Mouse (Mus musculus) testis, postnatal 14 days (tissue): ENCODE measurements around the gene Ankzf1.
A peak's percentile ranks its signal among the peaks of the same experiment; 100 is the strongest.

Experiments used
- DNase-seq: peaks from one replicate; pipeline ENCODE4 v3.0.0; 2021; ENCODE audit warnings: low spot score

Gene Ankzf1

DNA sequence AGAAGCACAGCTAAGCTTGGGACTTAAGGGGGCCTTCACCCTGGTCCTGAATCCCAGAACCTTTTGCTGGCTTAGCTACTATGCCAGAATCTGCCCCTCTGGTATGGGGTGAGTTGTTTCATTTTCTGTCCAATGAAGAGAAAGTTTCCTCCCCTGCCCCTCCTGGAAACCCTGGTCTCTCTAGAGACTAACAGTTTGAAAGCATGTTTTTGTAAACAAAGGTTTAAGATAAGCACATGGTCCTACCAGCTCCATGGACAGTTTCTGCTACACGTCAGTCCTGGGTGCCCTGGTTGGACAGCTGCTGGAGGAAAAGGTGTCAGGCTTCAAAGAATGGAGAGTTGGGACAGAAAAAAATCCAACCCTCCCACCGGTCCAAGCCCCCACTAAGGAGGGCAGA, 1.4 kb upstream of the Ankzf1 start:
- no peak for DNase-seq

DNA sequence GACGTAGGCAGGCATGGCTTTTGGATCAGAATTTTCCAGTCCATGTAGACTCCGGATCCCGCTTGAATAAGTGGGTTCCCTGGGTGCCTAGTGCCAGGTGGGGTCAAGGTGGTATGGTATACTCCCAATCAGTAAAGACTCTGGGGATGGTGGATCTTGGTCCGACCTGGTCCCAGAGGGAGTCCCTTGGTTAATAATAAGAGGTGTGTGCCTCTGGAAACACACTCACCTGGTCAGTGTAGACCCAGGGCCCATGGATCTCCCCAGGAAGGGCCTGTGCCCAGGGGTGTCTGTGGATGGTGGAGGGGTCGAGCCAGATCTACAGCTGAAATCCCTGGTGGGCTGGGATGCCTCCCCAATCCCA, 711 bp upstream of the Ankzf1 start:
- DNase-seq, result no peak

DNA sequence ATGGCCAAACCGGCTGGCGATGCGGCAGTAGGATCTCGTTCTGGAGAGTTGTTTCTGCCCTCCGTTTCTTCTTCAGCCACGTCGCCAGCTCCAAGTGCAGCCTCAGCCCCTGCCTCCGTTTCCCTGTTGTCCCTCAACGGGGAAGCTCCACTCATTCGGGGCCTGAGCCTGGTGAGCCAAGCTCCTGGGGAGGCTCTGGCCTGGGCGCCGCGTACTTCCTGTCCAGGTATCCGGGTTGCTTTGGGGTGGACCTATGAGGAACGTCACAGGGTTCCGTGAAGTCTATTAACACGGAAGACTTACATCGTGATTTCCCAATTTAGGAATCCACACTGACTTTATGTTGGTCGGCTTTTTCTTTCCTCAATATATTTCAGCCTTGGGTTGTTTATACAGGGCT, 501 bp downstream of the Ankzf1 start:
- peak; percentile 66 for DNase-seq

DNA sequence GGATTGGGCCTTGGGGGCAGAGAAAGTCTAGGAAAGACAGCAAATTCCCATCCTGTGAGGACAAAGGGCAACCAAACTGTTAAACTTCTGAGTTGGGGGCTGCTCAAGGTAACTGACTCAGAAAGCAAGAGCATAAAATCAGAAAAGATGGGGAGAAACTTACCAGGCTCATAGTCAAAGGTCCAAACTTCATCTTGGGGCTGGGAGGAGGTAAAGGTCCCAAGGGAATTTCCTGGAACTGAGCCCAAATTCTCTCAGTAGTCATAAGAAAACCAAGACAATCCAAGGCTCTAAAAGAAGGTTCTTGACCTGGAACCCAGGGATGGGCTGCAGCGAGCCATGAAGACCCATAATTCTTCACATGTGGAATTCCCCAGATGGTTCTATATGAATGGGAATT, 9.3 kb downstream of the Ankzf1 start:
- DNase-seq, result no peak

DNA sequence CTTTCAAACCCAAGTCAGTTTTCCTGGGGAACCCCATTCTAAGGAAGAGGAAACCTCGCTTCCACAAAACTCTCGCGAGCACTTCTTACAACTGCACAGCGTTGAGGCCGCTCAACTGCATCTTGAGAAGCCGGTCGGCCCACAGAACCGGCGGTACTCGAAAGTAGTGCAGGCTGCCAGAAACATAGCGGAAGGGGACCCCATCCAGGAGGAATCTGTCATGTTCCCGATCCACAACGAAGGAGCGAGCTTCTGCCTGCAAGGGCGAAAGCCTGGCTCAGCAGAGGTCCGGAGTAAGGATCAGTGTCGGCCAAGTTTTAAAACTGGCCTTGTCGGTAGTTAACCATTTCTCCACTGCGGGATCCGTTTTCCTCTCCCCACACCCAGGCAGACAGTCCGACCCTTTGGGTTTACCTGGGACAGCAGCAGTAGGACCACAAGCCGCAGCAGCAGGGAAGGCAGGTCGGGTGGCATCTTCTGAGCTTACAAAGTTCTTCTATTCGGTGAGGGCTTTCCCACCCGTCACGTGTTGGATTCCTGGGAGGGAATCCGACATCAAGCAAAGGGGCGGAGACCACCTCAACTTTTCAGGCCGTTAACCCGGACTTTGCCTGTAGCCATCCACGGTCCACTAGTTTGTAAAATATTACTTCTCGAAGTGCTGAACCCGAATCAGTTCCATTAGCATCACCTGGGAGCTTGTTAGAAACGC, 17.2 kb downstream of the Ankzf1 start:
- DNase-seq, result no peak

DNA sequence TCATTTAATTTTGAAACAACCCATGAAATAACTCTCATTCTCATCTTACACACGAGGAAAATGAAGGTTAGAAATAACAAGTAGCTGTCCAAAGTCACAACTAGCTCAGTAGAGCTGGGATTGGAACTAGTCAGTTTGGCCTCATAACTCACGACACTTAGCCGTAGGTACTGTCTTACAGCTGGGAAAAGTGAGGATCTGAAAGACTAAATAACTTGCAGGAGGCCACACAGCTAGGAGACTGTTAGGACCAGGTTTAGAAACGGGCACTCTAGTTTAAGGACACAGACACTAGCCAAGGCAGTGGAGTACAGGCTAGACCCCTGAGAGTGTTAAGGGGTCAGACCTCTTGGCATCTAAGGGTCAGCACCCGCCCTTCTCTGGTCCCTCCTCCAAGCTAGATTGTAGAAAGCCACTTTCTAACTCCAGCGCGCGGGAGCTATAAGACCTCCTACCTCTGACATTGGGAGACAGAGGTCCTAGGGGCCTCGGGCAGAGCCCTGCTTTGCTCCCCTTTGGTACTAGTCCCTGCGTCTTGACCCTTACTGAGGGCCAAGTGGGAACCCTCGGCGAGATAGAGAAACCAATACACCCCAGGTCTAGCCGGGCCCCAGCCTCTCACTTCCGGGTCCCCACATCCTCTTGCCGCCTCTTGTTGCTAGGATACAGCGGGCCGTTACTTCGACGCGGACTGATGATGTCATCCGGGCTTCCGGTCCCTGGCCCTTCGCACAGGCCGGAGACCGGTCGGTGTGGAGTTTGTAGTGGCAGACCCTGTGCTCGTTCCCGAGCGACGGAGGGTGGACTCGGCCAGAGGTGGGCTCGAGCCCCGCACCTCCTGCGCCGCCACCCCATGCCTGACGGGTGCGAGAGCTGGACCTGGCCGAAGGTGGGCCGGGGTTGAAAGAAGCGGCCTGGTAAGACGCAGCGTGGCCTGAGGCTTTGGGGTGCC, 18.5 kb downstream of the Ankzf1 start, which contains the start of the genes Glb1l and Stk16:
Gene Glb1l (minus strand): TSS at position 678 of the 952 bp plus-strand sequence.
Gene Stk16 (plus strand): TSS at position 703 of the 952 bp plus-strand sequence.
- peak; percentile 97 for DNase-seq

DNA sequence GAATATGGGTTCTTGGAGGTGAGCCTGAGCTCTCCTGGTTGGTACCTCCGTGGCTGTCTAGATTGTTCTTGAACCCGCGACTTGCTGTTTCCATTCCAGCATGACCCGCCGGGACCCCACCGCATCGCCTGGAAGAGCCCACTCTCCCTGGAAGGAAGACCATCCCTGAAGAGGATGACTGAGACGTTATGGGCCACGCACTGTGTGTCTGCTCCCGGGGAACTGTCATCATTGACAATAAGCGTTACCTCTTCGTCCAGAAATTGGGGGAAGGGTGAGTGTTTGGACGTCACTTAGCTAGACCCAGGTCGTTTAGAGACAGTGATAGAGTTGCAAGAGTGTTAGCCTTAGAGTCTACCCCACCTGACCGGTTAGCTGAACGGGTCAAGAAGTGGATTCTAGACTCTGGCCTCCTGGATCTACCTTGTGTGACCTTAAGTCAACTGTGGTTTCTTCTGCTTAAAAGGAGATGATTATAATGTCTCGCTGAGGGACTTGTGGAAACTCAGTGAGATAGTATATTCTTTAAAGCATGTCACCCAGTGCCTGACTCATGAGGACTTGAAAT, 19.3 kb downstream of the Ankzf1 start:
- no peak for DNase-seq

DNA sequence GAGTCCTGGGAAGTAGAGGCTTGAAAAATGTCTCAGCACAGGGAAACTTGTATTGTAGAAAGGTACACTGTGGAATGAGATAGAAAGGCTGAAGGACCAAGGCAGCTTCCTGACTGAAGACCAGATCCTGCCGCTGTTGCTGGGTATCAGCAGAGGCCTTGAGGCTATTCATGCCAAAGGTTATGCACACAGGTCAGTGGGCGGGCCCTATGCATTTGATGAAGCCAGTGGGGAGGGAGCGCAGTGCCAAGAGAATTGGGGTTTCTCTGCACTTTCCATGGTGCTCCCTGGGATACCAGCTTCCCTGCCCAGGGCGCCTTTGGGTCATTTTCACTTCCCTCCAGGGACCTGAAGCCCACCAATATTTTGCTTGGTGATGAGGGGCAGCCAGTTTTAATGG, 20.6 kb downstream of the Ankzf1 start:
- DNase-seq, result no peak

DNA sequence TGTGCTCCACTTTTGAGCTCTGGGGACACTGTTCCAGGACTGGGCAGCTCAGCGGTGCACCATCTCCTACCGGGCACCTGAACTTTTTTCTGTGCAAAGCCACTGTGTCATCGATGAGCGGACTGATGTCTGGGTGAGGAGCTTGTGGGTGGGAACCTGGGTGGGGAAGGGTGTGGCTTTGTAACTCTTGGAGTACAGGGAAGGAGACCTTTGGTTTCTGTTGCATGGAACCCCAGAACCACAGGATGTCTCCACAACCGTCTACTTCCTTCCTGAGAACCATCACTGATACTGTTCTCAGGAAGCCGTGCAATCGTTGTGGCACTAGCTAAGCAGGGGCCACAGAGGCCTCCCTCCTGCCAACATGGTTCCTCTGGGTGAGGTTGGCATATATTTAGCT, 21.1 kb downstream of the Ankzf1 start:
- DNase-seq, result no peak

DNA sequence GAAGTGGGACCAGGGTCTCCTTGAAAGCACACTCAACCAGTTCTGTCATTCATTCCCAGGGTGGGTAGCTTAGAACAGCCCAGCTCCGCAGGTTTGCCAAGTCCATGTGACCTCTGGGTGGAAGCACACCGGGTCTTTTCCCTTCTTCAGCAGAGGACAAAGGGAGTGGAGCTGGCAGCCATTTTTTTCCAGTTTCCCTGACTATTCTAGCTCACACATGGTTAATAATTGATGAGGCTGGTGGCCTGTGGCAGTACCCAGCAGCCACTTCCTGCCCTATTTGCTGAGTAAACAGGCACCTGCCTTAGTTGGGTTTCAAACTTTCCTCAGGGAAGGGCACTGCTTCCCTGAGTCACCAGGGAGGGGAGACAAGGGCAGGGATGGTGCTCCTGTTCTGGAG, 22.5 kb downstream of the Ankzf1 start:
- no peak for DNase-seq

DNA sequence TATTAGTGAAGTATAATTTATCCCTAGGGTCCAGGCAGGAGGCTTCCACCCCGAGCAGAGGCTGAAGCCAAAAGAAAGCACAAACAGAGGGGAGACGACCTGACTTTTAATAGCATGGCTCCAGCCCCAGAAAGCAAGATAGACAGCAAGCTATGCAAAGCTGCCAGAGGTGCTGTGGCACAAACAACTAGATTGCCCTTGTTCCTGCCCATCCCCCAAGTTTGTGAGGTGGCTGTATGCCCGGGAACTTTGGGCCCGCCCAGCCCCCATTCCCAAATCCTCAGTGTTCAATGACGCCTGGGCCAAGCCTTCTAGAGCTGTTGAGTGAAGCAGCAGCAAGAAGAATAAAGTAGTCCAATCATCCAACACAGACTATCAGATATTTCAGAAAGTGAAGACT, 22.9 kb downstream of the Ankzf1 start:
- no peak for DNase-seq

DNA sequence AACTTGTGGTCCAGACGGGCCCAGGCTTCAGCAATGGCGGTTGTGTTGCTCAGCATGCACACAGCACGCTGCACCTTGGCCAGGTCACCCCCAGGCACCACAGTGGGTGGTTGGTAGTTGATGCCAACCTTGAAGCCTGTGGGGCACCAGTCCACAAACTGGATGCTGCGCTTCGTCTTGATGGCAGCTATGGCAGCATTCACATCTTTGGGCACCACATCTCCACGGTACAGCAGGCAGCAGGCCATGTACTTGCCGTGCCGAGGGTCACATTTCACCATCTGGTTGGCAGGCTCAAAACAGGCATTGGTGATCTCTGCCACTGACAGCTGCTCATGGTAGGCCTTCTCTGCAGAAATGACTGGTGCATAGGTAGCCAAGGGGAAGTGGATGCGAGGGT, 23.8 kb downstream of the Ankzf1 start:
- no peak for DNase-seq

DNA sequence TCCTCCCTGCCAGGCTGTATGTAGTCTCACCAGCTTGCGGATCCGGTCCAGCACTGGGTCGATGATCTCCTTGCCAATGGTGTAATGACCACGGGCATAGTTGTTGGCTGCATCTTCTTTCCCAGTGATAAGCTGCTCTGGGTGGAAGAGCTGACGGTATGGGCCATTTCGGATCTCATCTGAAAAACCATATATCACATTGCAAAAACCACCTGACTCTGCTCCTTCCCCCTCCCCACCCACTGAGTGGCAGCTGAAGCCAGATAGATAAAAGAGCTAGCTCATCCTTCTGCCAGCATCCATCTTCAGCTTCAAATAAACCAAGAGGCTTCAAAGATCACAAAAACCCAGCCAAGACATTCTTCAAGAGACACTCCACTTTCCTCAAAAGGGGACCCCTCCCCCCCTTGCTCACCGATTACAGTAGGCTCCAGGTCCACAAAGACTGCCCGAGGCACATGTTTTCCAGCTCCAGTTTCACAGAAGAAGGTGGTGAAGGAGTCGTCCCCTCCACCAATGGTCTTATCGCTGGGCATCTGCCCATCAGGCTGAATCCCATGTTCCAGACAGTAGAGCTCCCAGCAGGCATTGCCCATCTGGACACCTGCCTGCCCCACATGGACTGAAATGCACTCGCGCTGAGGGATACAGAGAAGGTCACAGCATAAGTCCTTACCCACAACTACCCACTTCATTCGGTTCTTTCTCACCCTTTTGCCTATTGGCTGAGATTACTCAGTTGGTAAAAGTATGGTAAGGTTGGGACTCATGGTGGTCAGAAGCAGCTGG, 25.0 kb downstream of the Ankzf1 start:
- no peak for DNase-seq

DNA sequence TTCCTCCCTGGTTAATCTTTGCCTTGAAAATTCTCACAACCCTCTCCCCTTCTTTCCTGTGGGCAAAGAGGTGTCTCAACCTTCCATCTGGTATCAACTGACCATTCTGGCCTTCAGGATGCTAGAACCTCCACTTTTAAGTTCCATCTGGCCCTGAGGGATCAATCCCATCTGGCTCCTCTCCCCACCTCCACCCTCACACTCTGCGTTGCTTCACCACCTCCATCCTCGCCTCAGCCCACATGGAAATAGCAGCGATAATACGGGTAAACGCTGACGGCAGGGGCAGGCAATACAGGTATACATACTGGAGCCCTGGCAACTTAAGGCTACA, 25.9 kb downstream of the Ankzf1 start:
- DNase-seq, result no peak

DNA sequence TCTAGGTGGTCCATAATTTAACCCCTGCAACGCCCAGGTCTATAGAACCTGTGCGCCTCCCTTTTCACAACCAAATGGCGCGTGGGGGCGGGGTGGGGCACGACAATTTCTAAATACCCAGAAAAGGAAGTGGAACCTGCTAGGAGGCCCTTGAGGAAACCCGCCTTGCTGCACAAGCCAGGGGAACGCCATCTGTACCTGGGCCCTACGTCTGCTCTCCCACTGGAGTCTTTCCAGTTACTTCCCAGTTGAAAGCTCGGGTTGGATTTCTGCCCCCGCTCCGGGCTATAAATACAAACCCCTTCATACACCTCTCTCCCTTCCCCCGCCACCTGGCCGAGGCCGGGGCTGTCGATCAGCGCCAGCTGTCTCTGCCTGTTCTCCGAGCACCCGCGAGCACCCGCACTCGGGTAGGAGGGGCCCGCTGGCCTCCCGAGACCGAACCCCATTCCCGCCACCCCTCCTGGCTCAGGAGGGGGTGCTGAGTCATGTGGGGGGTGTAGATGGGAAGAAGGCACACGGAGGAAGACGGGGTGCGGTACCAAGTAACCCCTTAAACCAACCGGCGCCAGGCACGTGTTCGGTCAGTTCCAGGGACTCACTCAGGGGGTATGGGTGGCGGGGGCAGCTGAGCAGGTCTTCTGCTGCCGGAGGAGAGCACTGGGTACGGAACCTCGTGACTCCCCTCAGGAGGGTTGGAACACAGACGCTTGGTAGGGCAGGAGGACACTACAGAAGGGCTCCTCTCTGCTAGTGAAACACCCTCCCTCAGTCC, 26.5 kb downstream of the Ankzf1 start:
- DNase-seq, result no peak

DNA sequence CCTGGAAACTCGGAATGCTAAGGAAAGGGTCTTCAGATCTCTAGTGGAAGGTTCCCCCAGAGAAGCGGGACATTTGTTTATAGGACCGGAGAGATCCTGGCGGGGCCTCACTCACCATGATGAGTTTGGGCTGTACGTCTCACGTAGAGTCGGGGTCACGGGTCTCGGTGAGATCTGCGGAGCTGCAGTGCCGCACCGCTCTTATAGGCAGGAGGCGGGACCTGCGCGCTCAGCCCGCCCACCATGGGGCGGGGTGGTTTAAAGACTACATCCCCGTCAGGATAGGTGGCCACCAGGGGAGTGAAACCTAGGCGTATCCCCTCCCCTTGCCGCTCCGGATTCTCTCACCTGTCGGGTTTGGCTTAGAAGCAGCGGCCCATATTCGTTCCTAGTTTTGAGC, 27.1 kb downstream of the Ankzf1 start:
- peak; percentile 76 for DNase-seq

DNA sequence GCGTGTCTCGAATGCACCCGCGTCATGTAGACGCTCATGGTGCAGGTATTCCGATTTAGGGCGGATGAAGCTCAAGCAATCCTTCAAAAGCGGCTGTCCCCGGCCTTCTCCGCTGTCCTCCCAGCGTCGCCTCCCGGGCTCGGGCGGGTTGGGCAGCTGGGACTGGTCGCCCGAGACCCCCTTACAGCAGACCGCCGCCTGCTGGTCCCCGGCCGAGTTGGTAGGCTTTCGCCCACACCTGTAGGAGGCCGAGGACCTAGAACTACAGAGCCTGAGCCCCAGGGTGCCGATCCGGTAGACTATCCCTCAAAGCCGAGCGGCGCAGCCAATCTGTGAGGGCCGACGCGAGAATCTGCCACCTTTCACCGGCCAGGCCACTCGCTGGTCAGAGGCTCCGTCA, 27.6 kb downstream of the Ankzf1 start, which contains the start of gene Tuba4a:
Gene Tuba4a (minus strand): TSS at position 335 of the 400 bp plus-strand sequence.
- no peak for DNase-seq

DNA sequence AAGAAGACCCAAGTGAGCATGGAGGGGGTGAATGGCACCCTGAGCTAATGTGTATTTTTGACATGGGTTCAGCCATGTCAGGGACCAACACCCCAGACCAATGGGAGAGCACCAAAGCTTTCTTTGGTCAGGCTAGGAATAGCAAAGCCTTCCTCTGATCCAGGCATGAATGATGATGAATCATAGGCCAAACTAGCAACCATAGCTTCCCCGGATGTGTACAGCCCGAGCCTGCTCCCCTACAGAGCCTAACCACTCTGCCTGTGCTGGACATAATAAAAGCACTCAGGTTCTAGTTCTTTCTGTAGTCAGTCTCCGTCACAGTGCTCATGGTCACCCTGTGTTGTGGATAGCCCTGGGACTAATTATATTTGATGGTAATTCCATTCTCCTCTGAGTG, 29.6 kb downstream of the Ankzf1 start:
- no peak for DNase-seq

DNA sequence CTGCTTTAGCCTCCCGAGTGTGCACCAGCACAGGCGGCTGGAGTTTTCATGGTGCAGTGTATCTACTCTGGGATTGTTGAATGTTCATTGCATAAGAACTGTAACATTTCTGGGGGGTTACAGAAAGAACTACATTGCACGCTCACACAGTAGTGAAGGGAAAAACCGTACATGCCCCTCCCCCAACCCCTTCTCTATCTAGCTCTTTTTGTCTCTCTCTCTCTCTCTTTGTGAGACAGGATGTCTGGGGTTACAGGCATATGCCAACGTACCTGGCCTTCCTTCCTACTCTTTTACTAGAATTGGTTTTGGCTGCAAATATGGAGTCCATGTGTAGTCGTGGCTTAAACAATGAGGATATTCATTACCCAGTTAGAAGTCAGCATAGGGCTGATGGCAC, 31.0 kb downstream of the Ankzf1 start:
- DNase-seq, result no peak

DNA sequence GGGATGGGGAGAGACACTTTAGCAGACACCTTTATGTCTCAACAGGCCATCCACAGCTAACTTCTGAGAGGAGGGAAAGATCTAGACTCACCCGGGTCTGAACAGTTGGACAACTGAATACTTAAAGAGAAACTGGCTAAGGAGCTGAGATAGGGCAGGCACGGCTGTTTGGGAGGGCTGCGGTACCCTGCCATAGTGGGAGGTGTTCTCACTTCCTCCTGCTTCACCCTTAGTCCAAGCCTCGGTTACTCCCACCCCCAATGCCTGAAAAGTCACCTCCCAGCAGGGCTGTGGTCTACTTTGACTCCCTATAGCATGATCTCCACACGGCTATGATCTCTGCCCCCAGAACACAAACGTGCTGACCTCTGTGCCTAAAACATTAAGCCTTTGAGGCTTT, 31.6 kb downstream of the Ankzf1 start:
- no peak for DNase-seq

DNA sequence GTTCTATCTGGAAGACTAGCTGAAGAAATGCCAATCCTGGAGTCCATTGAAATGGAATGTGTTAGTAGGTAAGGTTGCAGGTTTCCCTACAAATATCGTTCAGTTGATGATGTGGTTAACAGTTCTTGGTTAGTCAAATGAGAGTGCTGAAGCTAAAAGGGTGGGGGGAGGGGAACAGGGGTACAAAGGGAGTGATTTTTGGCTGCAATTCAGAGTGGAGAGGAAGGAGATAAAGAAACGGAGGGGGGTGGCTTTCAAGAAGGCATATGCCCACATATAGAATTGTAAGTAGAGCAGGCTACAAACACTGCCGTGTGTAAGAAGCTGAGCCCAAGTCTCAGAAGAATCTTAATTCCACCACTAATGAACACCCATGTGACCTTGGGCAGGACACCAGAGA, 33.5 kb downstream of the Ankzf1 start:
- no peak for DNase-seq
